Mouse (Mus musculus): Measurements from ENCODE around the gene Pnrc1. TPM values are rescaled to one million over a fixed set of nuclear protein-coding genes. Genes with fewer than 3 reads are reported as not detected.
"Not testable (repeated sequence)": the region's sequence is repeated elsewhere in the genome, so short reads cannot be mapped to it uniquely, and the experiment has no call there.

The Pnrc1 gene
- total and polyA plus RNA-seq, 2 experiments from 2014 or later, result 61.8 to 90.0 TPM

DNA sequence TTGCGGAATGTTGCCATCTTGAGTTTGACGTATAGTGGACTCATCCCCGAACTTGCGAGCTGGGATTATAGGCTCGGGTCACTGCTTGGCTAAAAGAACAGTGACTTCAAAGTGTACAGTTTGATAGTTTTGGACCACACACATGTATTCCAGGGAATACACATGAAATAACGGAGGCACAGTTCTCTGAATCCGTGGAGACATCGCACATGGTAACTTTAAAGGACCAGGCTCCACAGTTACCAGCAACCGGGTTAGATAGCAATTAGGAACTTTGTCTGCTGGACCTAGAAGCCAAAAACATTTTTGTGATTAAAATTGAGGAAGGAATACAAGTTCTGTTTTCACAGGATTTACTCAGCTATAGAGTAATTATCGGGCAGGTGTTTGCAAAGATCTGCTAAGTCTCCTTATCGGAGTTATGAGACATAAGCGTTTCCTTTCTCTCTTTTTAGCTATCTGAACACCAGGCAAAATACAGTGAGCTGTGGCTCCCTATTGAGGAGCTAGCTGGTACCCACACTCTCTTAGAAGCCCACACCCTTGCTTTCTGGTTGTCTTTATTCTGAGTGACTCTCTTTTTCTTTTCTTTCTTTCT lies 21.0 kb upstream of the Pnrc1 start:
- 9% methylated on average over 12 of the region's 12 CpGs for WGBS
- Histone ChIP-seq H3K36me3 (replicated peaks; ENCODE audit: control insufficient read depth, insufficient read depth, low read length) (no peaks in the 10 kb centered on the region), H3K9me3 (replicated peaks; ENCODE audit: control insufficient read depth, low read length) (no peaks in the 10 kb centered on the region), H3K4me2 (ENCODE audit: low read depth, low read length) (peak overlapping the region; percentile 65), H3K27ac (ENCODE audit: low read depth) (no peak overlapping the region), H3K9ac (replicated peaks; ENCODE audit: low read depth, low read length) (peak overlapping the region; percentile 80), H3K27me3 (ENCODE audit: control insufficient read depth, insufficient read depth, low read length) (no peaks in the 10 kb centered on the region), H3K4me3 (ENCODE audit: low read depth, low read length) (peak overlapping the region; percentile 87), H3K4me1 (ENCODE audit: control insufficient read depth, insufficient read depth) (peaks cover 7% of the 10 kb centered on the region; the same call in 1 of the 2 replicates)
- ATAC-seq (ENCODE audit: insufficient read depth, low read depth) (no peak), DNase-seq (ENCODE audit: low spot score) (no peak)
- TF ChIP-seq CTCF (IDR thresholded peaks at IDR 0.05; ENCODE audit: low read depth) (no peak), EP300 (IDR thresholded peaks at IDR 0.05; ENCODE audit: low read depth) (no peak)

DNA sequence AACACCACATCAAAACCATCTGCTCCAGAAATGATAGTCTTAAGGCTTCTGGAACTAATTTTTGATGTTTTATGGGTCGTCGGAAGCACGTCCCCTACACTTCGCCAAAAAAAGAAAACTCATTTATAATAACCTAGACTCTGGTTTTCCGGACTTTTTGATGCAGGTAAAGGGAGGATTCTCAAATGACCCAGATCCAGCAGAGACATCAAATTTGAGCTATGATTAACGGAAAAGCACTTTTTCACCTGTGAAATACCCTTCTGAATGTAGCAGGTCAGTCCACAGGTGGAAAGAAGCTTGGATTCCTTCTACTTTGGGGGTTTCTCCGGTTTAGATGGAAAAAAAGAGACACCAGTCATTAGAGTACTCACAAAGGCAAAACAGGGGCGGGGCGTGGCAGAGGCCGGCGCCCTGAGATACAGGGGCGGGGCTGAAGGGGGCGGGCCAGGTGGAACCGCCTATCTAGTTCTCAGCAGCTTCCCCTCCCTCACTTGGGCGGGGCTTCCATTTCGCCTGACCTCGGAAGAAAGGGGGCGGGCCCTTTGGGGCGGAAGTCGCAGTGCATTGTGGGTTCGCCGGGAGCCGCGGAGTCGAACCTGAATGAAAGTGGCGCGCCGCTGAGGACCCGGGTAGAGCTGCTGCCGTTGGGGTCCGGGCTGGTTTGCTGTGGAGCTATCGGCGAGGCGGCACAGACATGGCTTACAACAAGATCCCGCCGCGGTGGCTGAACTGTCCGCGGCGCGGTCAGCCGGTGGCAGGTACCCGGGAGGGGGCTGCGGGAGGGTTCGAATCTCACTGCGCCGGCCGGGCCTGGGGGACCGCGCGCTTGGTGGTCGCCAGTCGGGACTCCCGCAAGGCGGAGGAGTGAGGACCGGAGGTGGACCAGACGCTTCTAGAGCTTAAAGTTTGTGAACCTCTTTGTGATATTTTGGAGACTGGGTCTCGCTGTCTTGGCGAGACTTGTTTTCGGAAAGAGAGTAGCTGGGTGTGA lies 20.1 kb upstream of the Pnrc1 start, which contains the start of gene Rngtt:
Rngtt (plus strand) TSS at position 548 of the 994 bp plus-strand sequence.
- peak; percentile 99 for ATAC-seq (ENCODE audit: insufficient read depth, low read depth)
- H3K4me2 ChIP-seq (ENCODE audit: low read depth, low read length), result peak within 1 kb of the TSS; percentile 65
- no peaks in the 10 kb centered on the region for H3K36me3 ChIP-seq (replicated peaks; ENCODE audit: control insufficient read depth, insufficient read depth, low read length)
- no peaks in the 10 kb centered on the region for H3K27me3 ChIP-seq (ENCODE audit: control insufficient read depth, insufficient read depth, low read length)
- TF ChIP-seq EP300 (IDR thresholded peaks at IDR 0.05; ENCODE audit: low read depth) (no peak), CTCF (IDR thresholded peaks at IDR 0.05; ENCODE audit: low read depth) (no peak)
- 5% methylated on average over 59 of the region's 60 CpGs for WGBS
- peaks cover 7% of the 10 kb centered on the region; the same call in 1 of the 2 replicates for H3K4me1 ChIP-seq (ENCODE audit: control insufficient read depth, insufficient read depth)
- DNase-seq (ENCODE audit: low spot score), result peak; percentile 98
- H3K9me3 ChIP-seq (replicated peaks; ENCODE audit: control insufficient read depth, low read length), result no peaks in the 10 kb centered on the region
- H3K27ac ChIP-seq (ENCODE audit: low read depth), result peak within 1 kb of the TSS; percentile 62
- peak within 1 kb of the TSS; percentile 80 for H3K9ac ChIP-seq (replicated peaks; ENCODE audit: low read depth, low read length)
- peak within 1 kb of the TSS; percentile 87 for H3K4me3 ChIP-seq (ENCODE audit: low read depth, low read length)

- H3K4me3 ChIP-seq (ENCODE audit: low read depth, low read length), result no peak overlapping the region
- TF ChIP-seq CTCF (IDR thresholded peaks at IDR 0.05; ENCODE audit: low read depth) (no peak), EP300 (IDR thresholded peaks at IDR 0.05; ENCODE audit: low read depth) (no peak)
- no peak overlapping the region for H3K27ac ChIP-seq (ENCODE audit: low read depth)
- no peak overlapping the region for H3K4me2 ChIP-seq (ENCODE audit: low read depth, low read length)
- ATAC-seq (ENCODE audit: insufficient read depth, low read depth), result no peak
- H3K4me1 ChIP-seq (ENCODE audit: control insufficient read depth, insufficient read depth), result peaks cover 7% of the 10 kb centered on the region; the same call in 1 of the 2 replicates
- DNase-seq (ENCODE audit: low spot score), result no peak
- no peak overlapping the region for H3K9ac ChIP-seq (replicated peaks; ENCODE audit: low read depth, low read length)
- H3K36me3 ChIP-seq (replicated peaks; ENCODE audit: control insufficient read depth, insufficient read depth, low read length), result no peaks in the 10 kb centered on the region
- WGBS, result 51% methylated on average over 4 of the region's 4 CpGs
- peaks cover 4% of the 10 kb centered on the region; the same call in 1 of the 2 replicates for H3K9me3 ChIP-seq (replicated peaks; ENCODE audit: control insufficient read depth, low read length)
- no peaks in the 10 kb centered on the region for H3K27me3 ChIP-seq (ENCODE audit: control insufficient read depth, insufficient read depth, low read length)
These were observed 17.2 kb upstream of the Pnrc1 start for GRCm38 (mm10) chr4:33307146-33307545.

DNA sequence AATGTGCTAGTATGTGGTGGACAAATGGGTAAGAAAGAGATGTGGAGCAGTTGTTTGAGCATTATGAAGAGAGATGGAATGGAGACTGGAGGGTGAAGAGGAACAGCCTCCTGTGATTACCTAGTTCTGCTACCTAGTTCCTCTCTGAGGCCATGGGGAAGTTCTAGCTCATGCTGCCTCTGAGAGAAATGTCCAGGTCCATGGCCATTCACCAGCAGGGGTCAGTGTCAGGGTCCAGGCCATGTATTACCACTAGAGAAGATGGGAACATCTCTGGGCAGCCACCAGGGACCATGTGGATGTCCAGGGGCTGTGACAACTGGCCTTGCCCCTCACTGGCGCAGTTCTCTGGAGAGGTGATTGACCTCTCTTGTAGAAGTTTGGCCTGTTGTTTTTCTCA lies 13.1 kb upstream of the Pnrc1 start:
- no peaks in the 10 kb centered on the region for H3K4me1 ChIP-seq (ENCODE audit: control insufficient read depth, insufficient read depth)
- no peak for DNase-seq (ENCODE audit: low spot score)
- no peaks in the 10 kb centered on the region for H3K27me3 ChIP-seq (ENCODE audit: control insufficient read depth, insufficient read depth, low read length)
- no peaks in the 10 kb centered on the region for H3K36me3 ChIP-seq (replicated peaks; ENCODE audit: control insufficient read depth, insufficient read depth, low read length)
- H3K27ac ChIP-seq (ENCODE audit: low read depth), result no peak overlapping the region
- no peak for ATAC-seq (ENCODE audit: insufficient read depth, low read depth)
- H3K9ac ChIP-seq (replicated peaks; ENCODE audit: low read depth, low read length), result no peak overlapping the region
- 88% methylated on average over 1 of the region's 1 CpGs for WGBS
- H3K4me3 ChIP-seq (ENCODE audit: low read depth, low read length), result no peak overlapping the region
- H3K9me3 ChIP-seq (replicated peaks; ENCODE audit: control insufficient read depth, low read length), result peaks cover 4% of the 10 kb centered on the region; the same call in 1 of the 2 replicates
- no peak overlapping the region for H3K4me2 ChIP-seq (ENCODE audit: low read depth, low read length)
- TF ChIP-seq CTCF (IDR thresholded peaks at IDR 0.05; ENCODE audit: low read depth), result no peak
- no peak for TF ChIP-seq EP300 (IDR thresholded peaks at IDR 0.05; ENCODE audit: low read depth)

- 75% methylated on average over 6 of the region's 6 CpGs for WGBS
- H3K27ac ChIP-seq (ENCODE audit: low read depth); H3K9me3 ChIP-seq (replicated peaks; ENCODE audit: control insufficient read depth, low read length); H3K4me3 ChIP-seq (ENCODE audit: low read depth, low read length); DNase-seq (ENCODE audit: low spot score); H3K4me1 ChIP-seq (ENCODE audit: control insufficient read depth, insufficient read depth); ATAC-seq (ENCODE audit: insufficient read depth, low read depth); H3K4me2 ChIP-seq (ENCODE audit: low read depth, low read length); H3K36me3 ChIP-seq (replicated peaks; ENCODE audit: control insufficient read depth, insufficient read depth, low read length); H3K9ac ChIP-seq (replicated peaks; ENCODE audit: low read depth, low read length); H3K27me3 ChIP-seq (ENCODE audit: control insufficient read depth, insufficient read depth, low read length): not testable (repeated sequence)
These were observed 11.1 kb upstream of the Pnrc1 start for GRCm38 (mm10) chr4:33300891-33301665.
